Mouse (Mus musculus): ENCODE results near the gene Dip2b. TPM values are rescaled to one million over a fixed set of nuclear protein-coding genes. Genes with fewer than 3 reads are reported as not detected.

Gene Dip2b
- total and polyA plus RNA-seq, 3 experiments, result 13.9 to 68.9 (median 15.4) TPM

DNA sequence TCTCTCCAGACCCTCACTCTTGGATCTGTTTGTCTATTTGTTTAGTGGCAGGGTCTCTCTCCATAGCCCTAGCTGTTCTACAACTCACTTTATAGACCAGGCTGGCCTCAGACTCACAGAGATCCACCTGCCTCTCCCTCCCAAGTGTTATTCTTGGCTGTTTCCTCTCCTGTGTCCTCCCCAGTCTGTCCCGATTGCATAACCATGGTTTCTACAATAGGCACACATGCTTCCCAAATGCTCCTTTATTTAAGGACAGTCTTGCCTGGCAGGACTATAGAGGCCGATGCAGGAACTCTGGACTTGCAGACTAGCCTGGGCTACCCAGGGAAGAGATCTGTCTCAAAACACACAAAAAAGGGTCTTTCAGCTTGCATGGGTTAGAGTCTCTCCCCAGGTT lies 174.9 kb downstream of the Dip2b start:
- no peak for TF ChIP-seq ZMIZ1 (IDR thresholded peaks at IDR 0.05; ENCODE audit: low read depth, low read length)
- no peak for TF ChIP-seq SMC3 (IDR thresholded peaks at IDR 0.05; ENCODE audit: low read depth, low read length)
- TF ChIP-seq USF1 (IDR thresholded peaks at IDR 0.05; ENCODE audit: low read depth, low read length), result no peak
- TF ChIP-seq ELF1 (IDR thresholded peaks at IDR 0.05; ENCODE audit: low read depth, low read length), result no peak
- TF ChIP-seq CHD1 (IDR thresholded peaks at IDR 0.05; ENCODE audit: low read depth, low read length), result no peak
- no peak for TF ChIP-seq RAD21 (IDR thresholded peaks at IDR 0.05; ENCODE audit: low read depth, low read length)
- no peak for TF ChIP-seq MXI1 (IDR thresholded peaks at IDR 0.05; ENCODE audit: low read depth, low read length)
- no peak for TF ChIP-seq TAL1 (IDR thresholded peaks at IDR 0.05; ENCODE audit: low read length)
- no peak for TF ChIP-seq EP300 (IDR thresholded peaks at IDR 0.05; ENCODE audit: low read depth in 1 of 2, low read length in 2 of 2)
- TF ChIP-seq MAFK (IDR thresholded peaks at IDR 0.05; ENCODE audit: borderline replicate concordance, low read depth, low read length), result no peak
- TF ChIP-seq MAZ (IDR thresholded peaks at IDR 0.05; ENCODE audit: low read depth, low read length), result no peak
- no peak for TF ChIP-seq NRF1 (IDR thresholded peaks at IDR 0.05; ENCODE audit: insufficient read depth, low read depth, low read length, poor library complexity, severe bottlenecking)
- TF ChIP-seq MAX (IDR thresholded peaks at IDR 0.05; ENCODE audit: low read length), result no peak
- no peak for TF ChIP-seq ETS1 (IDR thresholded peaks at IDR 0.05; ENCODE audit: low read depth, low read length)
- no peaks in the 10 kb centered on the region for H3K4me1 ChIP-seq (ENCODE audit: control insufficient read depth in 1 of 2, insufficient read depth in 2 of 2, low read length in 2 of 2)
- H3K36me3 ChIP-seq (ENCODE audit: control insufficient read depth in 1 of 2, insufficient read depth in 2 of 2, low read length in 2 of 2), result peaks cover 0 to 2% of the 10 kb centered on the region in 2 experiments; a peak in 2 of 4 replicates
- H3K27ac ChIP-seq (ENCODE audit: control insufficient read depth, low read depth, low read length), result no peak overlapping the region
- no peaks in the 10 kb centered on the region for H3K79me2 ChIP-seq (ENCODE audit: control insufficient read depth, insufficient read depth, low read length, poor library complexity)
- no peak overlapping the region for H3K9ac ChIP-seq (ENCODE audit: control insufficient read depth, low read depth, low read length, poor library complexity, severe bottlenecking)
- H3K4me3 ChIP-seq (ENCODE audit: control insufficient read depth in 1 of 2, insufficient read depth in 1 of 2, low read depth in 2 of 2, low read length in 2 of 2), result no peak overlapping the region
- DNase-seq (ENCODE audit: low read depth, low spot score), result no peak
- no peaks in the 10 kb centered on the region for H3K27me3 ChIP-seq (ENCODE audit: control insufficient read depth in 1 of 2, insufficient read depth in 2 of 2, low read length in 2 of 2)
- no peaks in the 10 kb centered on the region for H3K9me3 ChIP-seq (replicated peaks; ENCODE audit: insufficient read depth, low read length)

DNA sequence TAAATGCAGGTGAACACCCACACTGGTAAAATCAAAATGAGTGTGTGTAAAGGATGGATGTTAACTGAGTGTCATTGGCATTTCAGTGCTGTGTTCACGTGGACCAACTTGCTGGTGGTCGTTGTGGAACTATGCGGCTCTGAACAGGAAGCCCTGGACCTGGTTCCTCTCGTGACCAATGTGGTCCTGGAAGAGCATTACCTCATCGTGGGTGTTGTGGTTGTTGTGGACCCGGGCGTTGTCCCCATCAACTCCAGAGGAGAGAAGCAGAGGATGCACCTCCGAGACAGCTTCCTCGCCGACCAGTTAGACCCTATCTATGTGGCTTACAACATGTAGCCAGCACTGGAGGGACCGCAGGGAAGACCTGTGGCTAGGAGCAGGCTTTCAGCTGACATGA lies 176.6 kb downstream of the Dip2b start:
- H3K27me3 ChIP-seq (ENCODE audit: control insufficient read depth in 1 of 2, insufficient read depth in 2 of 2, low read length in 2 of 2), result no peaks in the 10 kb centered on the region
- no peak overlapping the region for H3K4me3 ChIP-seq (ENCODE audit: control insufficient read depth in 1 of 2, insufficient read depth in 1 of 2, low read depth in 2 of 2, low read length in 2 of 2)
- peaks cover 0 to 2% of the 10 kb centered on the region in 2 experiments; a peak in 2 of 4 replicates for H3K36me3 ChIP-seq (ENCODE audit: control insufficient read depth in 1 of 2, insufficient read depth in 2 of 2, low read length in 2 of 2)
- no peak for TF ChIP-seq SIN3A (IDR thresholded peaks at IDR 0.05; ENCODE audit: low read length)
- no peak for TF ChIP-seq MAX (IDR thresholded peaks at IDR 0.05; ENCODE audit: low read length)
- no peak for TF ChIP-seq ZNF384 (IDR thresholded peaks at IDR 0.05; ENCODE audit: low read depth, low read length)
- no peak for TF ChIP-seq MEF2A (IDR thresholded peaks at IDR 0.05; ENCODE audit: extremely low read depth, insufficient replicate concordance, low read depth, low read length, poor library complexity, severe bottlenecking)
- TF ChIP-seq MAFK (IDR thresholded peaks at IDR 0.05; ENCODE audit: borderline replicate concordance, low read depth, low read length), result no peak
- TF ChIP-seq JUND (IDR thresholded peaks at IDR 0.05; ENCODE audit: low read depth, low read length), result no peak
- TF ChIP-seq SMC3 (IDR thresholded peaks at IDR 0.05; ENCODE audit: low read depth, low read length), result no peak
- no peak for TF ChIP-seq MYC (IDR thresholded peaks at IDR 0.05; ENCODE audit: low read depth, low read length)
- no peak for TF ChIP-seq ZMIZ1 (IDR thresholded peaks at IDR 0.05; ENCODE audit: low read depth, low read length)
- TF ChIP-seq RCOR1 (IDR thresholded peaks at IDR 0.05; ENCODE audit: low read depth, low read length), result no peak
- TF ChIP-seq TCF12 (IDR thresholded peaks at IDR 0.05; ENCODE audit: low read depth, low read length), result no peak
- no peak for TF ChIP-seq MXI1 (IDR thresholded peaks at IDR 0.05; ENCODE audit: low read depth, low read length)
- no peak for TF ChIP-seq TBP (IDR thresholded peaks at IDR 0.05; ENCODE audit: low read depth, low read length)
- no peaks in the 10 kb centered on the region for H3K79me2 ChIP-seq (ENCODE audit: control insufficient read depth, insufficient read depth, low read length, poor library complexity)
- DNase-seq (ENCODE audit: low read depth, low spot score), result no peak
- H3K9me3 ChIP-seq (replicated peaks; ENCODE audit: insufficient read depth, low read length), result no peaks in the 10 kb centered on the region
- no peak overlapping the region for H3K27ac ChIP-seq (ENCODE audit: control insufficient read depth, low read depth, low read length)
- no peak overlapping the region for H3K9ac ChIP-seq (ENCODE audit: control insufficient read depth, low read depth, low read length, poor library complexity, severe bottlenecking)
- H3K4me1 ChIP-seq (ENCODE audit: control insufficient read depth in 1 of 2, insufficient read depth in 2 of 2, low read length in 2 of 2), result no peaks in the 10 kb centered on the region
